Mouse (Mus musculus) lung, adult 2 months (tissue): ENCODE results near the gene Vmn1r43.

ENCODE experiments used
- CTCF ChIP-seq: fragments of 200-500 bp; IDR thresholded peaks from 2 replicates; pipeline ENCODE4 v1.5.1; 2011; ENCODE audit warnings: mild to moderate bottlenecking, low read length, control low read depth; ENCODE audit not compliant: insufficient read depth
- POLR2A ChIP-seq: fragments of 200-500 bp; IDR thresholded peaks from 2 replicates; pipeline ENCODE4 v1.6.1; 2011; ENCODE audit warnings: low read depth, mild to moderate bottlenecking, control low read depth, low read length, borderline replicate concordance; ENCODE audit errors: extremely low read depth

DNA sequence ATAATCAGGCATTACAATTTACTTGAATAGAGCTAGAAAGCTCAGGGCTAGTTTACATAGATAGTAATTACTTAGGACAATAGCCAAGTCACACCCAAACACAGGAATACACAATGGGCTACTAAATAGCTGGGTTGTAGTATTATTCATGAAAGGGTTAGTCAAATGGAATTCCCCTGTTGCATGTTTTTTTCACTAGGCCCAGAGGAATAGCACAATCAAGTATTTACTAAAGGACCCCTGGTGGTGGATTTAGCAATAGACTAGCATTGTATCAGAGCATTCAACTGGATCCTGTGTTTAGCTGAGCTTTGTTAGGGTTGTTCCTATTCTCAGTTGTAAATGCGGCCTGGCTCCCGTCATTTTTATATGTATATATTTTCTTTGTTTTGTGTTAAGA, 8.2 kb downstream of the Vmn1r43 start:
- TF ChIP-seq POLR2A (no peak), CTCF (no peak)
